Mouse (Mus musculus) midbrain, postnatal 0 days (tissue): ENCODE measurements around the gene Cmtm3. TPM values are rescaled to one million over a fixed set of nuclear protein-coding genes. Genes with fewer than 3 reads are reported as not detected.
"Not testable (repeated sequence)": the region's sequence is repeated elsewhere in the genome, so short reads cannot be mapped to it uniquely, and the experiment has no call there.

Experiments used
- ATAC-seq: fragments of 200-750 bp; cut with Nextera tagmentation; 2 replicates; pipeline ENCODE4 v1.8.0; 2017; ENCODE audit warnings: moderate number of reproducible peaks, mild to moderate bottlenecking, moderate TSS enrichment, moderate library complexity; ENCODE audit not compliant: low FRiP score
- DNase-seq: peaks from one replicate; pipeline ENCODE4 v3.0.0-alpha.2; 2015; ENCODE audit warnings: low spot score
- H3K27ac ChIP-seq: fragments of 300-500 bp; sonication (generic); 2 replicates; pipeline ENCODE4 v1.5.1; 2014; ENCODE audit warnings: low read depth, mild to moderate bottlenecking, low read length, mixed read lengths
- H3K27me3 ChIP-seq: fragments of 300-500 bp; sonication (generic); 2 replicates; pipeline ENCODE4 v1.6.1; 2014; ENCODE audit warnings: low read length, control low read depth, mixed read lengths; ENCODE audit not compliant: insufficient read depth
- H3K36me3 ChIP-seq: fragments of 300-500 bp; sonication (generic); 2 replicates; pipeline ENCODE4 v1.6.1; 2014; ENCODE audit warnings: low read length, control low read depth, mixed read lengths; ENCODE audit not compliant: insufficient read depth
- H3K4me1 ChIP-seq: fragments of 300-500 bp; sonication (generic); 2 replicates; pipeline ENCODE4 v1.6.1; 2014; ENCODE audit warnings: mild to moderate bottlenecking, control low read depth, antibody characterized with exemption, low read length, mixed read lengths; ENCODE audit not compliant: insufficient read depth
- H3K4me2 ChIP-seq: fragments of 300-500 bp; sonication (generic); 2 replicates; pipeline ENCODE4 v1.6.1; 2014; ENCODE audit warnings: low read depth, mild to moderate bottlenecking, low read length, mixed read lengths; ENCODE audit not compliant: poor library complexity, severe bottlenecking
- H3K4me3 ChIP-seq: fragments of 300-500 bp; sonication (generic); 2 replicates; pipeline ENCODE4 v1.5.1; 2014; ENCODE audit warnings: low read depth, mild to moderate bottlenecking, low read length, moderate library complexity
- H3K9ac ChIP-seq: fragments of 300-500 bp; sonication (generic); replicated peaks from 2 replicates; pipeline ENCODE4 v1.6.1; 2014; ENCODE audit warnings: mild to moderate bottlenecking, low read length, moderate library complexity, mixed read lengths; ENCODE audit not compliant: poor library complexity, severe bottlenecking
- H3K9me3 ChIP-seq: fragments of 300-500 bp; sonication (generic); 2 replicates; pipeline ENCODE4 v1.6.1; 2016; ENCODE audit warnings: low read length, control low read depth
- CTCF ChIP-seq: IDR thresholded peaks from 2 replicates; pipeline ENCODE4 v1.5.1; 2016; ENCODE audit warnings: antibody characterized with exemption, mild to moderate bottlenecking
- WGBS: fragments of 180-500 bp; shearing (Covaris S2); extraction: QIAGEN DNeasy Blood & Tissue Kit; methylation state at CpG from one replicate; pipeline ENCODE4 v1.1.7; 2014; 5-methylcytosine and 5-hydroxymethylcytosine counted together
- polyA plus RNA-seq: library from polyadenylated mRNA; unstranded; fragments of >200 nt; fragmentation: Nextera tagmentation; extraction: Ambion mirVana; gene quantifications from 2 replicates; pipeline ENCODE4 v1.2.1, GENCODE M21; 2015
- total RNA-seq: library from RNA; depleted of rRNA; stranded (reverse); fragments of >200 nt; gene quantifications from 2 replicates; pipeline ENCODE4 v1.2.3, GENCODE M21; 2014

Gene Cmtm3
- total and polyA plus RNA-seq, 2 experiments from 2014 or later, result 26.0 to 32.1 TPM

- H3K4me2 ChIP-seq, H3K27me3 ChIP-seq, H3K4me3 ChIP-seq, DNase-seq, H3K27ac ChIP-seq, H3K36me3 ChIP-seq, H3K9me3 ChIP-seq, H3K4me1 ChIP-seq, H3K9ac ChIP-seq, ATAC-seq: not testable (repeated sequence)
- WGBS, result 82% methylated on average over 3 of the region's 3 CpGs
Measured at GRCm38 (mm10) chr8:104312023-104312422, 27.2 kb upstream of the Cmtm3 start.

- no peaks in the 10 kb centered on the region for H3K27me3 ChIP-seq
- 73% methylated on average over 4 of the region's 4 CpGs for WGBS
- no peaks in the 10 kb centered on the region for H3K4me1 ChIP-seq
- no peak overlapping the region for H3K4me3 ChIP-seq
- H3K27ac ChIP-seq, result no peak overlapping the region
- H3K9ac ChIP-seq, result no peak overlapping the region
- no peak overlapping the region for H3K4me2 ChIP-seq
- ATAC-seq (no peak), DNase-seq (no peak)
- H3K9me3 ChIP-seq, result no peaks in the 10 kb centered on the region
- TF ChIP-seq CTCF, result peak; percentile 38
- no peaks in the 10 kb centered on the region for H3K36me3 ChIP-seq
Measured at GRCm38 (mm10) chr8:104313311-104313710, 25.9 kb upstream of the Cmtm3 start.

GRCm38 (mm10) chr8:104321267-104321666, 17.9 kb upstream of the Cmtm3 start, which contains the start of gene Gm11020:
Gene Gm11020 (plus strand): TSS chr8:104321567.
- H3K4me1 ChIP-seq, H3K9me3 ChIP-seq, H3K9ac ChIP-seq, H3K27me3 ChIP-seq, H3K4me3 ChIP-seq, DNase-seq, H3K27ac ChIP-seq, H3K36me3 ChIP-seq, ATAC-seq, H3K4me2 ChIP-seq: not testable (repeated sequence)
- WGBS, result 85% methylated on average over 8 of the region's 11 CpGs

- not testable (repeated sequence) for H3K4me3 ChIP-seq, H3K4me2 ChIP-seq, H3K9me3 ChIP-seq, ATAC-seq, H3K9ac ChIP-seq, H3K36me3 ChIP-seq, H3K27ac ChIP-seq, DNase-seq, H3K4me1 ChIP-seq, H3K27me3 ChIP-seq
- WGBS, result 92% methylated on average over 12 of the region's 12 CpGs
Measured at GRCm38 (mm10) chr8:104321930-104322329, 17.3 kb upstream of the Cmtm3 start, which contains the start of gene Cmtm2b. Gene Cmtm2b (plus strand): TSS chr8:104322230.

- Histone ChIP-seq H3K9me3 (no peaks in the 10 kb centered on the region), H3K4me2 (no peak overlapping the region), H3K27me3 (no peaks in the 10 kb centered on the region), H3K36me3 (no peaks in the 10 kb centered on the region), H3K27ac (no peak overlapping the region), H3K4me3 (no peak overlapping the region), H3K4me1 (no peaks in the 10 kb centered on the region), H3K9ac (no peak overlapping the region)
- WGBS, result 80% methylated on average over 5 of the region's 5 CpGs
- DNase-seq (no peak), ATAC-seq (no peak)
- TF ChIP-seq CTCF, result no peak
Measured at GRCm38 (mm10) chr8:104332665-104333631, 6.3 kb upstream of the Cmtm3 start.

GRCm38 (mm10) chr8:104333786-104334185, 5.4 kb upstream of the Cmtm3 start:
- Histone ChIP-seq H3K9ac (no peak overlapping the region), H3K27me3 (no peaks in the 10 kb centered on the region), H3K9me3 (no peaks in the 10 kb centered on the region), H3K4me2 (no peak overlapping the region), H3K4me3 (no peak overlapping the region), H3K36me3 (no peaks in the 10 kb centered on the region), H3K27ac (no peak overlapping the region), H3K4me1 (no peaks in the 10 kb centered on the region)
- ATAC-seq, result no peak
- DNase-seq, result no peak
- no peak for TF ChIP-seq CTCF
- 80% methylated on average over 5 of the region's 5 CpGs for WGBS
